Mouse (Mus musculus) embryonic facial prominence, embryonic 13.5 days (tissue): ENCODE results near the gene Rwdd3. TPM values are rescaled to one million over a fixed set of nuclear protein-coding genes. Genes with fewer than 3 reads are reported as not detected.

Source experiments
- ATAC-seq: fragments of 200-750 bp; cut with Nextera tagmentation; 2 replicates; pipeline ENCODE4 v1.8.0; 2017; ENCODE audit warnings: low read depth; ENCODE audit not compliant: insufficient number of reproducible peaks, insufficient read depth, low FRiP score, low TSS enrichment
- H3K27ac ChIP-seq: fragments of 300-500 bp; sonication (generic); 2 replicates; pipeline ENCODE4 v1.5.1; 2015; ENCODE audit warnings: moderate library complexity, mild to moderate bottlenecking, inconsistent platforms
- H3K27me3 ChIP-seq: fragments of 300-500 bp; sonication (generic); 2 replicates; pipeline ENCODE4 v1.6.1; 2015; ENCODE audit warnings: mild to moderate bottlenecking, inconsistent platforms
- H3K36me3 ChIP-seq: fragments of 300-500 bp; sonication (generic); 2 replicates; pipeline ENCODE4 v1.6.1; 2015; ENCODE audit warnings: mild to moderate bottlenecking, inconsistent platforms
- H3K4me1 ChIP-seq: fragments of 300-500 bp; sonication (generic); 2 replicates; pipeline ENCODE4 v1.6.1; 2015; ENCODE audit warnings: inconsistent platforms
- H3K4me2 ChIP-seq: fragments of 300-500 bp; sonication (generic); 2 replicates; pipeline ENCODE4 v1.6.1; 2015; ENCODE audit warnings: moderate library complexity, mild to moderate bottlenecking, inconsistent platforms
- H3K4me3 ChIP-seq: fragments of 300-500 bp; sonication (generic); 2 replicates; pipeline ENCODE4 v1.5.1; 2015; ENCODE audit warnings: mild to moderate bottlenecking, inconsistent platforms
- H3K9ac ChIP-seq: fragments of 300-500 bp; sonication (generic); 2 replicates; pipeline ENCODE4 v1.6.1; 2015; ENCODE audit warnings: mild to moderate bottlenecking, inconsistent platforms
- H3K9me3 ChIP-seq: fragments of 300-500 bp; sonication (generic); 2 replicates; pipeline ENCODE4 v1.6.1; 2016; ENCODE audit warnings: inconsistent platforms
- WGBS: fragments of 180-500 bp; shearing (Covaris S2); methylation state at CpG from one replicate; pipeline ENCODE4 v1.1.7; 2015; ENCODE audit warnings: mixed read lengths; 5-methylcytosine and 5-hydroxymethylcytosine counted together
- polyA plus RNA-seq: library from polyadenylated mRNA; unstranded; fragments of >200 nt; fragmentation: Nextera tagmentation; extraction: Ambion mirVana; gene quantifications from 2 replicates; pipeline ENCODE4 v1.2.1, GENCODE M21; 2015

The Rwdd3 gene
- polyA plus RNA-seq, 1 experiment from 2014 or later = 6.9 TPM

DNA sequence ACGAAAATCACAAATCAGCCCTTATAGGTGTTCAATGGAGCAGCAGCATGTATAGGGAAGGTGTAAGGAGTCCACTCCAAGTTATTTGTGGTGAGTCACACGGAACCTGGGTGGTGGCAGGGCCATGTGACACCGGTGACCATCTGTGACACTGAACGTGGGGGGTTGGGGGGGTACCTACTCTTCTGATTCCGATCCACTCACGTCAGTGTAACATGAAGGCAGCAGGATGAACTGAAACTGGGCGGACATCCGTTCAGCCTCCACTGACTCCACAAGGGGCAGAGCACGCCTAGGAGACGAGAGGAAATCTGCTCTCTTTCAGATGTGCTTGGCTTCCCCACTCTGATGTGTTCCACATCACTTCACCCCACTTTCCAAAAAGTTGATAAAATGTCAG is 11.9 kb downstream of the Rwdd3 start:
- H3K9ac ChIP-seq = no peak overlapping the region
- WGBS = 76% methylated on average over 10 of the region's 10 CpGs
- ATAC-seq = no peak
- H3K36me3 ChIP-seq = no peaks in the 10 kb centered on the region
- no peak overlapping the region for H3K4me3 ChIP-seq
- no peaks in the 10 kb centered on the region for H3K27me3 ChIP-seq
- H3K4me1 ChIP-seq = peaks cover 24% of the 10 kb centered on the region
- no peak overlapping the region for H3K27ac ChIP-seq
- H3K4me2 ChIP-seq = no peak overlapping the region
- no peaks in the 10 kb centered on the region for H3K9me3 ChIP-seq

DNA sequence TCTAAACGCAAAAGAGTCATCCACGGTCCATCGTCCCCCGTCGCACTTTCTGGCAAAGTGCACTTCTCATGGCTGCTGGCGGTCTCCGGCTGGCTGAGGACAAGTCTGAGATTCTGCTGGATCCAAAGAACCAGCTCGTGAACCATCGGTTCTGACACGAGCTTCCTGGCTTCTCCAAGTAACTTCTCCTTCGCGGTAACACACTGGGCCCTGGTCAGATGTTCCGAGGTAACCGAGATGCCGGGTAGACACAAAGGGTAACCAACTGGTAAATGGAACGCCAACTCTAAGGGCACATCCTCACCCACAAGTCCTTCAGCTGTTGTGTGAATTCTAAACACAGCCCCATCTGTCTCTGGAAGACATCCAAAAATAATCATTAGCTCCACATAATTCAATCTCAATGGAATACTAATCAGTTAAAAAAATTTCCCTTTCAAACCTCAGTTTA is 12.6 kb downstream of the Rwdd3 start:
- no peak for ATAC-seq
- no peaks in the 10 kb centered on the region for H3K9me3 ChIP-seq
- no peak overlapping the region for H3K4me3 ChIP-seq
- peaks cover 24% of the 10 kb centered on the region for H3K4me1 ChIP-seq
- no peak overlapping the region for H3K4me2 ChIP-seq
- no peaks in the 10 kb centered on the region for H3K27me3 ChIP-seq
- no peaks in the 10 kb centered on the region for H3K36me3 ChIP-seq
- H3K9ac ChIP-seq = no peak overlapping the region
- no peak overlapping the region for H3K27ac ChIP-seq
- WGBS = 93% methylated on average over 16 of the region's 16 CpGs

DNA sequence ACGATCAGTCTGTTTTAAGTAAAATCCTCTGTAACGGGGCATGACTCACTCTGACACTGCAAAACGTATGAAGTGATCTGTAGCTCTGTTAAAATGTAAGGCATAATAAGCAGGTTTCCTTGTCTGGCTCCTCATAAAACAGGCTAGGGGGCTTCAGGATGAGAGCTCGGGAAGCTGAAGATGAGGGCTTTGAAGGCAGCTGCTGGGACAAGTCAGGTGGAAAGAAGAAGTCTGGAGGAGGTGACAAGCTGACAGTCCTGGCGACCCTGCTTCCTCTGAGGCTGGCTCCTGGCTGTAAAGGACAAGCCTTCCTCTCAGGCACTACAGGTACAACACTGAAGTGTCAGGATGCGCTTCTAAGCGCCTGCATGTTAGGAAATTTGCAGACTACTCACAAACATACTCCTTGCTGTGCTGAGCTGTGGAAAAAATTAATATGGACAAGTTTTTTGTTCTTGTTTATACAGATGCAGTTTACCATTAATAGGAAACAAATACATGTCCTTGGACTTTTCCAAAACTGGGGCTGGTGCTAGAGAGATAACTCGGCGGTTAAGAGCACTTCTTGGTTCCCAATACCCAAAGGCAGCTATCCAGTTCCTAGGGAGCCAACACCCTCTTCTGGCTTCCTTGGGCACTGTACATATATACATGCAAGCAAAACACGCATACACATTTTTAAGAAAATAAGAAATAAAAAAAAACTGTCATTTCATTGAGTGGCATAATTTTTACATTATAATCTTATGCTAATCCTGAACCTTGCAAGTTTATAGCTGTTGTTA is 13.8 kb downstream of the Rwdd3 start:
- no peak overlapping the region for H3K9ac ChIP-seq
- H3K4me3 ChIP-seq = no peak overlapping the region
- H3K4me1 ChIP-seq = peaks cover 24% of the 10 kb centered on the region
- no peaks in the 10 kb centered on the region for H3K9me3 ChIP-seq
- no peaks in the 10 kb centered on the region for H3K36me3 ChIP-seq
- no peak overlapping the region for H3K4me2 ChIP-seq
- H3K27me3 ChIP-seq = no peaks in the 10 kb centered on the region
- no peak overlapping the region for H3K27ac ChIP-seq
- no peak for ATAC-seq
- WGBS = 60% methylated on average over 10 of the region's 10 CpGs

DNA sequence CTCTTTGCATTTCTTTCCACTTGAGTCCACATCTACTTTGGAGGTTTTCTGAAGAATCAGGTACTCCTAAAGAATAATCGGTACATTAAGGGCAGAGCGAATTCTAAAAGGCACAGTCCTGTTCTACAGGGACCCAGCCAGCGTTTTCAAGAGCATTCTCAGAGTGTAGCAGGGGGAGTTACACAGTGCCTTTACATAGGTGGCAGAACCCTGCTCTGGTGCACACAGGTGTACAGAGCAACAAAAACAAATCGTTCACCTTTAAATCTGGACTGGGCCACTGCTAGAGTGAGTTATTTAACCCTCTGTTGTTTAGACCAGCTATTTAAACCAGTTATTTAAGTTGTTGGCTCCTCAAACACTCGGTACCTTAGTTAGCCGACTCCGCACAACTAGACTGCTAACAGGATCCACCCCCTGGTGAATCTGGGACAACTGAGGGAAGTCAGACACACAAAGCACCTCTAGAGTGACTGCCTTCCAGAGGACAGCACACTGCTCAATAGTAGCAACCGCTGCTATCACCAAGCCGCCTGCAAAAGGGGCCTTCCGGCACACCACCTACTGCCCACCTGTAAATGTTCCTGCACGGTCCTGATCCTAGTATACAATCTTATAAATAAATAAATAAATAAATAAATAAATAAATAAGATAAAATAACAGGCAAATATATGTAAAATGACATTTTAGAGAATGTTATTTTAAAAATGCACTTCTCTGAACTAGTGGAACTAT is 14.9 kb downstream of the Rwdd3 start:
- Histone ChIP-seq H3K4me3 (no peak overlapping the region), H3K4me1 (peaks cover 24% of the 10 kb centered on the region), H3K36me3 (no peaks in the 10 kb centered on the region), H3K27ac (no peak overlapping the region), H3K27me3 (no peaks in the 10 kb centered on the region), H3K9me3 (no peaks in the 10 kb centered on the region), H3K4me2 (peak overlapping the region; percentile 48), H3K9ac (no peak overlapping the region)
- 50% methylated on average over 11 of the region's 11 CpGs for WGBS
- no peak for ATAC-seq

DNA sequence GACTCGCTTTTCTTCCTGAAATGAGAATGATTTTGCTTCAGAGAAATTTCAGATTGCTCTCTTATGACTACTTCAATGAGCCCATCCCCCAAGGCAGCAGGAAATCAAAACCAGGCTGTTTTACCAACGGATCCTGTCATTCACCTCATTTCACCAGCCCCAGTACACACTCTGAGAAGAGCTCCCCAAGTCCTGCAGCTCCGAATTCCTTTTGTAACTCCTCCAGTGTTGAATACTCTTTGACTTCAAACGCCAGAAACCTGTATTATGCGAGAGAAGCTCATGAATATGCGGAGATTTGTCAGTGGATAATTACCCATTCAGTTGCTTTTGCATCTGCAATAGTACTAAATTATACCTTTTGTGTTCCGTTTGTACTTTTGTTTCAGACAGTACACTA is 15.5 kb downstream of the Rwdd3 start:
- WGBS = 14% methylated on average over 7 of the region's 7 CpGs
- H3K27ac ChIP-seq = no peak overlapping the region
- no peaks in the 10 kb centered on the region for H3K27me3 ChIP-seq
- H3K36me3 ChIP-seq = no peaks in the 10 kb centered on the region
- no peak overlapping the region for H3K9ac ChIP-seq
- H3K4me2 ChIP-seq = peak overlapping the region; percentile 48
- H3K9me3 ChIP-seq = no peaks in the 10 kb centered on the region
- H3K4me3 ChIP-seq = no peak overlapping the region
- ATAC-seq = no peak
- H3K4me1 ChIP-seq = peaks cover 24% of the 10 kb centered on the region

DNA sequence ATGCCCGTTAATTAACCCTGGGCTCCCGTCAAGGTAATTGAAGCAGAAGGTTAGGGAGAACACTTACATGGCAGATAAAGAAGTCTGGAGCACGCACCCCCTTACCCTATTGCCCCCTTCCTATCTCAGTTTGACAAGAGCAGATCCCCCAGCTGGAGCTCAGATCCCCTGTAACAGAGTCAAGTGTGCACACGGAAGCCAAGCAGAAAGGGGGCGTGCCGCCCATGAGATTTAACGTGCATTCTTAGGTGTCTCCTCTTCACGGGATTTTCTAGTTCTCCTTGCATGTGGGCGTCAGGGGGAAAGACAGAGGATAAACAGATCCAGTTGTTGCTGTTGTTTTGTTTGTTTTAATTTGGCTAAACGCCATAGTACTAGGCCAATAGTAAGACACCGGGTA is 37.6 kb downstream of the Rwdd3 start:
- Histone ChIP-seq H3K27ac (no peak overlapping the region), H3K27me3 (no peaks in the 10 kb centered on the region), H3K9ac (no peak overlapping the region), H3K9me3 (no peaks in the 10 kb centered on the region), H3K36me3 (no peaks in the 10 kb centered on the region), H3K4me2 (no peak overlapping the region), H3K4me1 (no peaks in the 10 kb centered on the region), H3K4me3 (no peak overlapping the region)
- ATAC-seq = no peak
- WGBS = 69% methylated on average over 11 of the region's 11 CpGs

DNA sequence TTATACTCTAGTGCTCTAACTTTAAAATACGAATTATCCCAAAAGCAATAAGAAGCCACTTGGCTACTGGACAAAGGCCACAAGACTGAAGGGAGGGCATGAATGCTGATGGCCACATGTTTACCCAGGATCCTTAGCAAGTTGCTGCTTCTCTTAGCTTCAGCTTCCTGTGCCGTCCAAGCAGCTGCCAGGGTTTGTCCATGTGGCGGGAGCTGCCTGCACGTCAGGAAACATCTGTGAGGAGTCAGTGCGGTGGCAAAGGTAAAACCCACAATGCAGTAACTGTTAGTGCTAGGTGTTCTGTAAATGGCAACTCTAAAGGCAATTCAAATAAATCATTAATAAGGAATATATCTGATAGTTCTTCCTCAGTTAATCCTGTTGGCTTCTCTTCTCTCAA is 38.5 kb downstream of the Rwdd3 start:
- Histone ChIP-seq H3K4me3 (no peak overlapping the region), H3K27ac (no peak overlapping the region), H3K4me2 (no peak overlapping the region), H3K36me3 (no peaks in the 10 kb centered on the region), H3K9me3 (0 out of 2 replicates have a peak, but pooled peaks cover 3% of the 10 kb centered on the region), H3K9ac (no peak overlapping the region), H3K4me1 (no peaks in the 10 kb centered on the region), H3K27me3 (no peaks in the 10 kb centered on the region)
- WGBS = 84% methylated on average over 5 of the region's 5 CpGs
- ATAC-seq = no peak

DNA sequence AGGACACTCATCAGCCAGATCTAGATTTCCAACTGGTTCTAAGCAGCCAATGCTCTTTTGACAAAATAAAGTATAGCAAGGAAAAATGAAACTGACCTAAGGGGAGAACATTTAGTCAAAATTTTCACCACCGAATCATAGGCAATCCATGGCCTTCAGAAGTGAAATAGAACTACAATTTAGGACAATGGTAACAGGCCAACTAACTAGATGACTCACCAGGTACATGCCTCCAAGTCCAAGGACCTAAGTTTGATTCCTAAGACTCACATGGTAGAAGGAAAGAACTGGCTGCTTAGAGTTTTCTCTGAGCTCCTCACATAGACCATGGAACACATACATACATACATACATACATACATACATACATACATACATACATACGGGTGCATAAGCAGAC is 44.3 kb downstream of the Rwdd3 start:
- H3K9me3 ChIP-seq = 0 out of 2 replicates have a peak, but pooled peaks cover 3% of the 10 kb centered on the region
- no peak overlapping the region for H3K9ac ChIP-seq
- no peaks in the 10 kb centered on the region for H3K36me3 ChIP-seq
- no peak for ATAC-seq
- H3K4me2 ChIP-seq = no peak overlapping the region
- WGBS = 90% methylated on average over 2 of the region's 2 CpGs
- no peak overlapping the region for H3K27ac ChIP-seq
- no peak overlapping the region for H3K4me3 ChIP-seq
- no peaks in the 10 kb centered on the region for H3K27me3 ChIP-seq
- H3K4me1 ChIP-seq = no peaks in the 10 kb centered on the region

DNA sequence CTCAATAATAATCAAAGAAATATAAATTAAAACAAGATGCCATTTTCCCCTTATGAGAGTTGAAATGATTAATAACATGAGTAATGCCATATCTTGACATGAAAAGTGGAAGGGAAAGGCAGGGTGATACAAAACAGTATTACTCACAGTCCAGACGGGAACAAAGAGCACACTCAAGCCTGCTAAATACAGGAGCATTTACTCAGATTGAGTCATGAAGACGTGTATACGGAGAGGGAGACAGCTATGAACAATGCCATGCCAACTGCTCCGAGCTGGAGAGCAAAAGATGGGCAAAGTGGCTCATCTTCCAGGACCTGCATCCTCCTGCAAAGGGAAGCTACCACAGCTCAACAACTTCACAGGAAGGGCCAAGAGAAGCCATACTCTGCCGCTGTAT is 45.0 kb downstream of the Rwdd3 start:
- no peak overlapping the region for H3K9ac ChIP-seq
- H3K9me3 ChIP-seq = 0 out of 2 replicates have a peak, but pooled peaks cover 3% of the 10 kb centered on the region
- no peak overlapping the region for H3K4me2 ChIP-seq
- no peak overlapping the region for H3K27ac ChIP-seq
- H3K4me3 ChIP-seq = no peak overlapping the region
- no peak for ATAC-seq
- no peaks in the 10 kb centered on the region for H3K36me3 ChIP-seq
- no peaks in the 10 kb centered on the region for H3K4me1 ChIP-seq
- H3K27me3 ChIP-seq = no peaks in the 10 kb centered on the region
- WGBS = 80% methylated on average over 5 of the region's 5 CpGs

DNA sequence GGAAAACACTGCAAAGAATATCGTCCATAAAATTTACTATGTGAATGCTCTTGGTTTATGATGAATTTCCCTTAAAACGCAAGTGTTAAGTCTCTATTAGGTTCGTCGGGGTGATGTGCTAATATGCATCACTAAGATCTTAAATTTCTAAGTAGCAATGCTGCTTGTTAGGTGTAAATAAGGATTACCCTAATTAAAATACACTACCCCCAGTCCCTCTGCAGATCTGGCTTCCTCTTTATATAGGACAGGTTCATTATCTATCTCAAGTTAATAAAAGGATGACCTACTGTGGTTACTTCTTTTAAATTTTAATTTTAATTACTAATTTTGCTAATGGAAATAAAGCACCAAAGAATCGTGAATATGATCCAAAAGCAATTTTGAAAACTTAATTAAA is 50.4 kb downstream of the Rwdd3 start:
- WGBS = 85% methylated on average over 5 of the region's 5 CpGs
- Histone ChIP-seq H3K4me3 (no peak overlapping the region), H3K27ac (no peak overlapping the region), H3K36me3 (no peaks in the 10 kb centered on the region), H3K4me2 (no peak overlapping the region), H3K4me1 (no peaks in the 10 kb centered on the region), H3K27me3 (no peaks in the 10 kb centered on the region), H3K9me3 (no peaks in the 10 kb centered on the region), H3K9ac (no peak overlapping the region)
- ATAC-seq = no peak

DNA sequence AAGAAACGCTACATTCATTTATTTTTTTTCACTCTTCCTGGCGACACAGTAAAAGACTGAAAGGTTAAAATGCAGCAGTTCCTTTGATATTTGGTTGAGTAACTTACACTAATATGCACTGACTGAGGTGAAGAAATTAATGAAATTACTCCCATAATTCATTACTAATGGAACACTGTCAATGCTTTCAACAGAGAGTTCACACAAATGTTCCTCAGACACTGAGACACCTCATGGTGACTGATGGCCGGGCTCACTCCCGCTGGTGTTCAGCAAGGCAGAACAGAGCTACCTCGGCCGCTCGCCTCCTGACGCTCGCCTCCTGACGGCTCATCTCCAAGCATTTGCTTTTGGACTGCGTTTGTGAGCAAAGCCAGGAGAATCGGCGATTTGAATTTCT is 54.9 kb downstream of the Rwdd3 start:
- Histone ChIP-seq H3K27ac (no peak overlapping the region), H3K4me2 (no peak overlapping the region), H3K4me3 (no peak overlapping the region), H3K9ac (no peak overlapping the region), H3K27me3 (no peaks in the 10 kb centered on the region), H3K36me3 (no peaks in the 10 kb centered on the region), H3K4me1 (no peaks in the 10 kb centered on the region), H3K9me3 (no peaks in the 10 kb centered on the region)
- no peak for ATAC-seq
- WGBS = 78% methylated on average over 13 of the region's 13 CpGs

DNA sequence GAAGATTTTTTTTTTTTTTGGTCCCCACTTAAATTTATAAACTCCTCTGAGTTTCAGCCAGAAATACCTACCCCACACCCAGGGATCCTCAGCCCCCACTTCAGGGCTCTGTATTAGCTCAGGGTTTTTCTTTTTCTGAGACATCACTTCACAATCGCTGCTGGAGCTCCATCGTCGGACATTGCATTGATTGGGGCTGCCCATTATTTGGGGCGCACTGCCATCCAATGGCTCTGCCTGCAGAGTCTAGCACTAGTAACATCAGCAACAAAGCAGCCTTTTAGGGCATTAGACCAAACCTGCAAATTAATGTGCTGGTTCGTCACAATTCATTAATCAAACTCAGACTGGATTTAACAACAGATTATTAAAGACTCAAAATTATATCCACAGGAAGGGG is 55.4 kb downstream of the Rwdd3 start:
- Histone ChIP-seq H3K27ac (no peak overlapping the region), H3K4me2 (no peak overlapping the region), H3K9me3 (no peaks in the 10 kb centered on the region), H3K9ac (no peak overlapping the region), H3K4me3 (no peak overlapping the region), H3K36me3 (no peaks in the 10 kb centered on the region), H3K4me1 (no peaks in the 10 kb centered on the region), H3K27me3 (no peaks in the 10 kb centered on the region)
- 80% methylated on average over 5 of the region's 5 CpGs for WGBS
- no peak for ATAC-seq
